Mouse (Mus musculus): ENCODE measurements around the gene Rint1. TPM values are rescaled to one million over a fixed set of nuclear protein-coding genes. Genes with fewer than 3 reads are reported as not detected.
A peak's percentile ranks its signal among the peaks of the same experiment; 100 is the strongest.

The Rint1 gene
- 15.4 and 16.3 TPM in 2 replicates for polyA plus RNA-seq (2012; rRNA removed)

DNA sequence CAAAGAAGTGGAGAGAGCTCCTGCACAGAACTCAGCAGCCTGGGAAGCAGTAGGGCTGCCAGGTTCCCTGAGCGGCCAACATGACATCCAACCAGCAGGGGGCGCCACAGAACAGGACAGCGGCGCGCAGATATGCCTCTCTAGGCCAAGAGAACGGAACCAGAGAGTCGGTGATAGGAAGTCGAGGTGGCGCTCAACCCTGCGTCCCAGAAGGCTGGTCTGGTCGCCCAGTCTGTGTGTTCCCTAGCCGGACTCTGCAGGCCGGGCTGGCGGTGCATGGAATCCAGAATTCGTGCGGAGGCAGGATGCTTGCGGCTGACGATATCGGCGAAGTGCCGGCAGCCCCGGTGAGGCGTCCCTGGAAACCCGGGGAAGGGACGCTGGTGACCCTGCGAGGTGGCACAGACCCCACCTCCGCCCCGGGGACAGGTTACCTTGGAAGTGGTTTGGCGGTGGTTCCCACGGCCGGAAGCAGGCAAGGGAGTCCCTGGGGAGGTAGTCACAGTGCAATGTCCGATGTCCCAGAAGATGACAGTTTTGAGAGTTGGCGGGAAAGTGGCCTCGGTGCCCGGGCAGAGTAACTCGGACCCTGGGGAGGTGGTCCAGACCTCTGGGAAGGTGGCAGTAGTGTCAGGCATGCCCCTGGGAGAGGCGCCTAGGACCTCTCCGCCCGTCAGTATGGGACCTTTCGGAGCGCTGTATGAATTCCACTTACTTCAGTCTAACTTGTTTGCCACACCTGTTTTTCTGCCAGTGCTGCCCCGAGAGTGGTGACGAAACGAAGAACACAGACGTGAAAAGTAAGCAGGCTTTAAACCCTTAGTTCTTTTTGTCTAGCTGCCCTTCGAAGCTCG is at the start of gene Rint1:
Rint1 (plus strand) TSS at position 176 of the 854 bp plus-strand sequence.
- Histone ChIP-seq H3K4me1 (ENCODE audit: control insufficient read depth, insufficient read depth, low read length) (peaks cover 1% of the 10 kb centered on the region; the same call in 1 of the 2 replicates), H3K4me3 (ENCODE audit: insufficient read depth, low read length) (peak within 1 kb of the TSS; percentile 62), H3K27ac (ENCODE audit: insufficient read depth, low read length) (no peak within 1 kb of the TSS)
- TF ChIP-seq CTCF (IDR thresholded peaks at IDR 0.05; ENCODE audit: extremely low read depth, insufficient read depth, low read length), result peak; percentile 86
- TF ChIP-seq POLR2A (IDR thresholded peaks at IDR 0.05; ENCODE audit: extremely low read depth, insufficient read depth, low read length), result peak; percentile 92

DNA sequence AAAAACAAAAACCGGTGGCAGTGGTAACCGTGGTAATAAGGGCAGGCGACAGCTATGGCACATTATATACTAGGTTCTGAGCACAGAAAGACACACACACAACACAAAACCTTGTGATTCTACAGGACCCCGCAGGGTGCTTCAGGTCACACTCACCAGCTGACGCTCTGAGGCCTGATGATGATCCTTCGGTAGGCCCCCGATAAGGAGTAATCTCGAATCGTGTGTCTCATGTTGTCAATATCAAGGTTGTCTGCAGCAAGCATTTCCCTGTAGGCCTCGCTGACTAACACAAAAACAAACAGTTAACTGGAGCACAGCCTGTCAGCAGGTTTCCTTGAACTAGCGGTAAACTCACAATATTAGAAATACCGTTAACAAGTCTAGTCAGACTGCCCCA is 44.2 kb upstream of the Rint1 start:
- TF ChIP-seq CTCF (IDR thresholded peaks at IDR 0.05; ENCODE audit: extremely low read depth, insufficient read depth, low read length) (no peak), POLR2A (IDR thresholded peaks at IDR 0.05; ENCODE audit: extremely low read depth, insufficient read depth, low read length) (no peak)
- no peak overlapping the region for H3K27ac ChIP-seq (ENCODE audit: insufficient read depth, low read length)
- no peaks in the 10 kb centered on the region for H3K4me1 ChIP-seq (ENCODE audit: control insufficient read depth, insufficient read depth, low read length)
- H3K4me3 ChIP-seq (ENCODE audit: insufficient read depth, low read length), result no peak overlapping the region

DNA sequence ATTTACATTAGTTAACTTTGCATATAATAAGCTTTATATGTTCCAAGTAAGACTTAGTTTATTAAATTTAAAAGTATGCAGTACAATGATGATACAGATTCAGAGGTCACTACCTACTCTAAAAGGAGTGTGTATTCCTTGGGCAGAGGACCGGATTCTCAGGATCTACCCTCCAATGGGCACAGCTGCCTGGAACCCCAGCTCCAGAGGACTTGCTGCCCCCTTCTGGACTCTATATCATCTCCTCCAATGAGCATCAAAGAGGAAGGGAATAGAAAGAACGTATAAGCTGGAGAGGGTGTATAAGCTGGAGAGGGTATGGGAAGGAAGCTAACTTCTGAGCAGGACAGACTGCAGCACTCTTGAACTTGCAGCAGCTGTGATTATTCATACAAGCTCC is 37.6 kb upstream of the Rint1 start:
- no peak overlapping the region for H3K27ac ChIP-seq (ENCODE audit: insufficient read depth, low read length)
- no peaks in the 10 kb centered on the region for H3K4me1 ChIP-seq (ENCODE audit: control insufficient read depth, insufficient read depth, low read length)
- TF ChIP-seq POLR2A (IDR thresholded peaks at IDR 0.05; ENCODE audit: extremely low read depth, insufficient read depth, low read length) (no peak), CTCF (IDR thresholded peaks at IDR 0.05; ENCODE audit: extremely low read depth, insufficient read depth, low read length) (no peak)
- no peak overlapping the region for H3K4me3 ChIP-seq (ENCODE audit: insufficient read depth, low read length)

DNA sequence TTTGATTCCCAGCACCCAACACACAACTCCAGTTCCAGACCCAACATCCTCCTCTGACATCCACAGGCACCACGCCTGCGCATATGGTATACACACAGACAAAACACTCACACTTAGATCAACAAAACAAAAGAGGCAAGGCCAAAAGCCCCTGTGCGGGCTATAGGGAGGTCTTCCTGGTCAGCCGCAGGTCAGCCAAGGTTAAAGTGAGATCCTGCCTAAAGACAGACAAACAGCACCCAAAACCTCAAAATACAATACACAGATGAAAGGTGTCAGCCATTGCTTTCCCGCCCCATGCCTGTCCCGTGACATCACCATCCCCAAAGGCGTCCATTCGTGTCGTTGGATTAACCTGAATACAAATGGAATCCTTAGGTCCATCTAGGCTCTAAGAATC is 31.9 kb upstream of the Rint1 start:
- TF ChIP-seq POLR2A (IDR thresholded peaks at IDR 0.05; ENCODE audit: extremely low read depth, insufficient read depth, low read length) (no peak), CTCF (IDR thresholded peaks at IDR 0.05; ENCODE audit: extremely low read depth, insufficient read depth, low read length) (no peak)

DNA sequence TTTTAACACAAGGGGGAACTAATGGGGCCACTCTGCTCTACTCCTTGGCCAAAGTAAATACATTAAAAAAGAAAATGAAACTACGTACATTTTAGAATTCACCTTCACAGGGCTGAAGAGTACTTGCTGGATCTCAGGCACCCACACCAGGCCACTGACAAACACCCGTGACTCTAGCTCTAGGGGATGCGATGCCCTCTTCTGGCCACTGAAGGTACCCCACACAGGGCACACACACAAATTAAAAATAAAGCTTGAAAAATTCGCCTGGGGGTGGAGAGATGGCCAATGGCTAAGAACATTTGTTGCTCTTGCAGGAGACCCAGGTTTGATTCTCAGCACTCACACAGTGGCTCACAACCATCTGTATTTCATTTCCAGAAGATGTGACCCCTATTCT is 31.1 kb upstream of the Rint1 start:
- Histone ChIP-seq H3K27ac (ENCODE audit: insufficient read depth, low read length) (no peak overlapping the region), H3K4me3 (ENCODE audit: insufficient read depth, low read length) (no peak overlapping the region), H3K4me1 (ENCODE audit: control insufficient read depth, insufficient read depth, low read length) (no peaks in the 10 kb centered on the region)
- TF ChIP-seq CTCF (IDR thresholded peaks at IDR 0.05; ENCODE audit: extremely low read depth, insufficient read depth, low read length) (no peak), POLR2A (IDR thresholded peaks at IDR 0.05; ENCODE audit: extremely low read depth, insufficient read depth, low read length) (no peak)

More for the DNA sequence above, 31.9 kb upstream of the Rint1 start:
- no peaks in the 10 kb centered on the region for H3K4me1 ChIP-seq (ENCODE audit: control insufficient read depth, insufficient read depth, low read length)
- H3K4me3 ChIP-seq (ENCODE audit: insufficient read depth, low read length), result no peak overlapping the region
- no peak overlapping the region for H3K27ac ChIP-seq (ENCODE audit: insufficient read depth, low read length)

DNA sequence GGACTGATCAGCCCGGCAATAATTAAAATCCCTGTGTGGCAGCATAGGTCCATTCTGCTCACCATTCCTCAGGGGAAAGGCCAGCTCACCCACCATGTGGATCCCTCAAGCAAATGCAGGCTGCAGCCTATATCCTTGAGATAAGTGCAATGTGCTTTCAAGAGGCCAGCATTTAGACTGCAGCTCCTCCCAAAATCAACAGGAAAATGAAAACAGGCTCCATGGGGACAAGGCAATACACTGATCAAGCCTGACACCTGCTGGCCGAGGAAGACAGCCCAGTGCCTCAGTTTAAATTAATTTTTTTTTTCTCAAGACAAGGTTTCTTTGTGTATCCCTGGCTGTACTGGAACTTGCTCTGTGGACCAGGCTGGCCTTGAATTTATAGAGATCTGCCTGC is 28.9 kb upstream of the Rint1 start:
- Histone ChIP-seq H3K4me3 (ENCODE audit: insufficient read depth, low read length) (no peak overlapping the region), H3K27ac (ENCODE audit: insufficient read depth, low read length) (no peak overlapping the region), H3K4me1 (ENCODE audit: control insufficient read depth, insufficient read depth, low read length) (no peaks in the 10 kb centered on the region)
- TF ChIP-seq CTCF (IDR thresholded peaks at IDR 0.05; ENCODE audit: extremely low read depth, insufficient read depth, low read length) (peak; percentile 71), POLR2A (IDR thresholded peaks at IDR 0.05; ENCODE audit: extremely low read depth, insufficient read depth, low read length) (no peak)

DNA sequence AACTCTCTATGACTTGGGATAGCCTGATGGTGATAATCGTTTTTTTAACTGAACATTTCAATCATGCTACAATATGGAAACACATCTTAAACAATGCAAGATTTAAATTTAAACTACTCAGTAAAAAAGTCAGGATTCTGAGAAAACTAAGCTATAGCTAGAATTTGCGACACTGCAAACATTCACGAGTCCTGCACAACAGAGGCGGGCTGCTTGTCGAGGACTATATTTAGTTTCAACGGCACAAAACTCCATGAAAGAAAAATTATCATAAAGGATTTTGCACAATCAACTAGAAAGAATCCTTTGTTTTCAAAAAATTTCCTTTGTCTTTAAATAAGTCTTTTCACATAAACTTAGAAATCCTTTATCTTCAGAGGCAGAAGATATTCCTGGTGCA is 25.0 kb upstream of the Rint1 start:
- Histone ChIP-seq H3K4me3 (ENCODE audit: insufficient read depth, low read length) (no peak overlapping the region), H3K4me1 (ENCODE audit: control insufficient read depth, insufficient read depth, low read length) (peaks cover 4% of the 10 kb centered on the region), H3K27ac (ENCODE audit: insufficient read depth, low read length) (no peak overlapping the region)
- TF ChIP-seq POLR2A (IDR thresholded peaks at IDR 0.05; ENCODE audit: extremely low read depth, insufficient read depth, low read length) (no peak), CTCF (IDR thresholded peaks at IDR 0.05; ENCODE audit: extremely low read depth, insufficient read depth, low read length) (no peak)

DNA sequence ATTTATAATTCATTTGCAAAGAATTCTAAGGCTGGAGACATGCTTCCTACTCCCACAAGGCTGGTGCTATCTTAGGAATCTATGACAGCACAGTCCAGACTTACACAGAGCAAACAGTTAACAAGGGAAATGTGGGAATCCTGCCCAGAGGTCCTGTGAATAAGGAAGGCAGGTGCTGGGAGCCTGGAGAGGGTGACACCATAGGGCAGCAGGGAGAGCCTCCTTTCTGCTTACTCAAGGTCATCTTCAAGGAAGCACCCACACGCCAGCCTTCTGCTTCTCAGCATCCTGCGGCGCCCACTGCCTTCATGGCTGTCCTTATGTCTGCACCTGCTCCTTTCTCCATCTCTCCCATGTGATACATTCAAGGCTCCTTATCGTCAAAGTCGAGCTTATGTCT is 23.0 kb upstream of the Rint1 start:
- TF ChIP-seq CTCF (IDR thresholded peaks at IDR 0.05; ENCODE audit: extremely low read depth, insufficient read depth, low read length) (no peak), POLR2A (IDR thresholded peaks at IDR 0.05; ENCODE audit: extremely low read depth, insufficient read depth, low read length) (no peak)

DNA sequence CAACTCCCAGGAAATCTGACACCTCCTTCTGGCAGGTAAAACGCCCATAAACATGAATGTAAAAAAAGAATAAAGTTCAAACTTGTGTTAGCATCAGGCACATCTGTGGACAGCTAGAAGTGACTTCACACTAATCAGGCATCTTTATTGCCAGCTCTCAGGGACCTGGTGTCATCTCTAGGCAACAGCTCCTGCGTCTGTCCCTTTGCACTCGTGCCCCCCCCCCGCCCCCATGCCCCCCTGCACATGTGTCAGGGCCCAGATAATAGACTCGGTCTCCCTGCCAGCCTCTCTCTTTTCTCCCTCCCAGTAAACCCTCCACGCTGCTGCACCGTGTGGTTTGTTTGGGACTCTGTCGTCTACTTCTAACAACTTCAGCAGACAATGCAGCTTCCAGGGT is 16.4 kb upstream of the Rint1 start:
- Histone ChIP-seq H3K27ac (ENCODE audit: insufficient read depth, low read length) (no peak overlapping the region), H3K4me3 (ENCODE audit: insufficient read depth, low read length) (no peak overlapping the region), H3K4me1 (ENCODE audit: control insufficient read depth, insufficient read depth, low read length) (no peaks in the 10 kb centered on the region)
- TF ChIP-seq CTCF (IDR thresholded peaks at IDR 0.05; ENCODE audit: extremely low read depth, insufficient read depth, low read length) (no peak), POLR2A (IDR thresholded peaks at IDR 0.05; ENCODE audit: extremely low read depth, insufficient read depth, low read length) (no peak)

More for the DNA sequence above, 23.0 kb upstream of the Rint1 start:
- Histone ChIP-seq H3K27ac (ENCODE audit: insufficient read depth, low read length) (peak overlapping the region; percentile 45), H3K4me3 (ENCODE audit: insufficient read depth, low read length) (no peak overlapping the region), H3K4me1 (ENCODE audit: control insufficient read depth, insufficient read depth, low read length) (peaks cover 4% of the 10 kb centered on the region)

DNA sequence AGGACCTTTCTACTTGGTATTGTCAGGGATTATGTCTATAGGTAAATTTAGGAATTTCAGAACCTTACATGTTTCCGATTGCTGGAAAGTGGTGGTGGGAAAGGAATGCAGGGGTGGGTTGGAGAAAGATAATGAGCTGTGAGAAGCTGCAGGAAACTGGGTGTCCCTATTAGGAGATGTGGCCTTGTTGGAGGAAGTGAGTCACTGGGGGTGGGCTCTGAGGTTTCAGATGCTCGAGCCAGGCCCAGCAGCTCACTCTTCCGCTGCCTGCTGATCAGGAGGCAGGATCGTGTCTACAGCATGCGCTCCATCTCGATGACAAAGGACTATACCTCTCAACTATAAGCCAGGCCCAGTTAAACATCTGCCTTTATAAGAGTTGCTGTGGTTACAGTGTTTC is 13.3 kb upstream of the Rint1 start:
- Histone ChIP-seq H3K27ac (ENCODE audit: insufficient read depth, low read length) (no peak overlapping the region), H3K4me3 (ENCODE audit: insufficient read depth, low read length) (no peak overlapping the region), H3K4me1 (ENCODE audit: control insufficient read depth, insufficient read depth, low read length) (no peaks in the 10 kb centered on the region)
- TF ChIP-seq POLR2A (IDR thresholded peaks at IDR 0.05; ENCODE audit: extremely low read depth, insufficient read depth, low read length) (no peak), CTCF (IDR thresholded peaks at IDR 0.05; ENCODE audit: extremely low read depth, insufficient read depth, low read length) (no peak)

All from cortical plate, adult 2 months (tissue).